Mouse (Mus musculus) liver, embryonic 15.5 days (tissue): ENCODE data around the gene Mcmbp. TPM values are rescaled to one million over a fixed set of nuclear protein-coding genes. Genes with fewer than 3 reads are reported as not detected.
"Not testable (repeated sequence)": the region's sequence is repeated elsewhere in the genome, so short reads cannot be mapped to it uniquely, and the experiment has no call there.

Experiments
- ATAC-seq: fragments of 200-750 bp; cut with Nextera tagmentation; 2 replicates; pipeline ENCODE4 v1.8.0; 2017; ENCODE audit warnings: moderate number of reproducible peaks, mild to moderate bottlenecking, moderate library complexity; ENCODE audit not compliant: insufficient read depth
- H3K27ac ChIP-seq: fragments of 300-500 bp; sonication (generic); replicated peaks from 2 replicates; pipeline ENCODE4 v1.5.1; 2015; ENCODE audit warnings: mild to moderate bottlenecking, inconsistent platforms
- H3K27me3 ChIP-seq: fragments of 300-500 bp; sonication (generic); 2 replicates; pipeline ENCODE4 v1.6.1; 2015; ENCODE audit warnings: mild to moderate bottlenecking, inconsistent platforms
- H3K36me3 ChIP-seq: fragments of 300-500 bp; sonication (generic); replicated peaks from 2 replicates; pipeline ENCODE4 v1.6.1; 2015; ENCODE audit warnings: moderate library complexity, mild to moderate bottlenecking, inconsistent platforms
- H3K4me1 ChIP-seq: fragments of 300-500 bp; sonication (generic); replicated peaks from 2 replicates; pipeline ENCODE4 v1.6.1; 2015; ENCODE audit warnings: inconsistent platforms
- H3K4me2 ChIP-seq: fragments of 300-500 bp; sonication (generic); 2 replicates; pipeline ENCODE4 v1.6.1; 2015; ENCODE audit warnings: moderate library complexity, mild to moderate bottlenecking, inconsistent platforms
- H3K4me3 ChIP-seq: fragments of 300-500 bp; sonication (generic); replicated peaks from 2 replicates; pipeline ENCODE4 v1.5.1; 2015; ENCODE audit warnings: mild to moderate bottlenecking, inconsistent platforms
- H3K9ac ChIP-seq: fragments of 300-500 bp; sonication (generic); 2 replicates; pipeline ENCODE4 v1.6.1; 2015; ENCODE audit warnings: moderate library complexity, mild to moderate bottlenecking, inconsistent platforms
- H3K9me3 ChIP-seq: fragments of 300-500 bp; sonication (generic); replicated peaks from 2 replicates; pipeline ENCODE4 v1.6.1; 2016; ENCODE audit warnings: inconsistent platforms
- WGBS: fragments of 180-500 bp; shearing (Covaris S2); methylation state at CpG from one replicate; pipeline ENCODE4 v1.1.7; 2015; ENCODE audit warnings: mixed read lengths; ENCODE audit not compliant: insufficient replicate concordance; 5-methylcytosine and 5-hydroxymethylcytosine counted together
- polyA plus RNA-seq: library from polyadenylated mRNA; unstranded; fragments of >200 nt; fragmentation: Nextera tagmentation; extraction: Ambion mirVana; gene quantifications from 2 replicates; pipeline ENCODE4 v1.2.1, GENCODE M21; 2015

The Mcmbp gene
- polyA plus RNA-seq, 1 experiment from 2014 or later, result 19.0 TPM

DNA sequence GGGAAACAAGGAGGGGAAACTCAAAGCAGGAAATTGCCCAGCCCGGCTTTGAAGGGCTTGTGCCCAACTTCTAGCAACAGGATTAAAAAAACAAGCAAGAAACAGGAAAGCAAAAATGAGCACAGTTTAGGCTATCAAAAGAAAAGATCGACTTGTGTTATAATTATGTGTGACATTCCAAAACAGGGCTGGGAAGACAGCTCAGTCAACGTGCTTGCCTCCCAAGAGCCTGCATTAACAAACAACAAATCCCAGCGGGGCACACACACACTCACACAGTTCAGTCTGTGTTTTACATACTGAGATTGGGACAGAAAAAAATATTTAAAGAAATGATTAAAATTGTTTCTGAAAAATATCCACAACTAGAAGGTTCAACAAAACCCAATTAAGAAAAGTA lies 22.3 kb downstream of the Mcmbp start:
- Histone ChIP-seq H3K4me1 (no peaks in the 10 kb centered on the region), H3K27me3 (no peaks in the 10 kb centered on the region), H3K4me2 (no peak overlapping the region), H3K27ac (no peak overlapping the region), H3K4me3 (no peak overlapping the region), H3K9ac (no peak overlapping the region), H3K9me3 (no peaks in the 10 kb centered on the region), H3K36me3 (peaks cover 89% of the 10 kb centered on the region)
- no peak for ATAC-seq
- WGBS, result 70% methylated on average over 4 of the region's 4 CpGs

DNA sequence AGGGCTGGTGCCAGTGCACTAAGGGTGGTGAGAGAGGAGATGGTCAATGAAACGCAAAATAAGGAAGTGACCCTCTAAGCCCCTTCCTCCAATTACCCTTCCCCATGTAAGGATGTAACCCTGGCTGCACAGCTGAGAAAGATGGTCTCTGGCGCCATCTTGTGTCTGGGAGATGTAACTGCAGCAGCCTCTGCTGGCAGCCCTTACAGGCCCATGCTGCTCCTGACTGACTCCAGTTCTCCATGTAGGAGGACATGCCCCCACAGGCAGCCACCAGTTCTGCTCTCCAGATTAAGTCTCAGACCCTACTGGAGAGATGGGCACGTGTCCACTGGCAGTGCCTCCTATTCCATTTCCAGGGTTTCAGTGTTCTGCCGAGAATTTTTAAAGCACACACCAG lies 34.6 kb downstream of the Mcmbp start:
- Histone ChIP-seq H3K9ac (no peak overlapping the region), H3K36me3 (peaks cover 94% of the 10 kb centered on the region), H3K4me3 (no peak overlapping the region), H3K27me3 (no peaks in the 10 kb centered on the region), H3K9me3 (no peaks in the 10 kb centered on the region), H3K4me1 (no peaks in the 10 kb centered on the region), H3K27ac (no peak overlapping the region), H3K4me2 (no peak overlapping the region)
- WGBS, result 24% methylated on average over 4 of the region's 4 CpGs
- ATAC-seq, result peak; percentile 60; the same call in 1 of the 2 replicates

DNA sequence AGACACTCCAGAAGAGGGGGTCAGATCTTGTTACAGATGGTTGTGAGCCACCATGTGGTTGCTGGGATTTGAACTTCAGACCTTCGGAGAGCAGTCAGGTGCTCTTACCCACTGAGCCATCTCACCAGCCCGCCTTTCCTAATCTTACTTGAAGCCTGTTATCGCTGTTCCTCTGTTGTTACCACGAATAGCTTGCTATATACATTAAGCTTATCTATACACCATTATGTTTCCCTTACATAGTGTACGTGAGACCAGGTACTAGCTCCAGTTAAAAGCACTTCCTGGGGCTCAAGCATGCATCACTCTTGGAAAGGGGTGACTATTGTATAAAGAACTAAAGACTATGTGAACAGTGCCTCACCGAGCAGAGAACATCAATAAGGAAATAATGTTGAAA lies 40.3 kb downstream of the Mcmbp start:
- H3K27ac ChIP-seq, H3K4me2 ChIP-seq, H3K9me3 ChIP-seq, H3K4me3 ChIP-seq, H3K27me3 ChIP-seq, H3K4me1 ChIP-seq, H3K9ac ChIP-seq: not testable (repeated sequence)
- peak; percentile 58; the same call in 1 of the 2 replicates for ATAC-seq
- WGBS, result 46% methylated on average over 6 of the region's 6 CpGs
- peaks cover 79% of the 10 kb centered on the region for H3K36me3 ChIP-seq

DNA sequence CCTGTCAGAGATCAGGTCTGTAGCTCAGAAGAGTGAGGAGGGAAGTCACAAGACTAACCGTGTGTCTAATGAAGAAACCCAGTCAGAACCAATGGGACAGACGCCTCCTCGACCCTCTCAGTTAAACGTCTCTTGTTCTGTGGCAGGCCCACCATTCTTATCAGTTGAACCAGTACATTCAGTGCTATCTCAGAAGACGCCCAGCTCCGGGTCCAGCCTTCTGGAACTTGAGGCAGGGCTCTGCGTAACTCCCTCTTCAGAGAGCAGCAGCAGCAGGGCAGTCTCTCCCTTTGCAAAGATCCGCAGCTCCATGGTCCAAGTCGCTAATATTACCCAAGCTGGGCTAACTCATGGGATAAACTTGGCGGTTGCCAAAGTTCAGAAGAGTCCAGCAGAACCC lies 45.4 kb downstream of the Mcmbp start:
- ATAC-seq, result peak; percentile 59
- H3K36me3 ChIP-seq, result peaks cover 53% of the 10 kb centered on the region
- H3K9ac ChIP-seq, result no peak overlapping the region
- no peaks in the 10 kb centered on the region for H3K9me3 ChIP-seq
- H3K4me3 ChIP-seq, result no peak overlapping the region
- no peak overlapping the region for H3K27ac ChIP-seq
- H3K4me2 ChIP-seq, result no peak overlapping the region
- H3K4me1 ChIP-seq, result peaks cover 14% of the 10 kb centered on the region
- 28% methylated on average over 10 of the region's 10 CpGs for WGBS
- no peaks in the 10 kb centered on the region for H3K27me3 ChIP-seq

DNA sequence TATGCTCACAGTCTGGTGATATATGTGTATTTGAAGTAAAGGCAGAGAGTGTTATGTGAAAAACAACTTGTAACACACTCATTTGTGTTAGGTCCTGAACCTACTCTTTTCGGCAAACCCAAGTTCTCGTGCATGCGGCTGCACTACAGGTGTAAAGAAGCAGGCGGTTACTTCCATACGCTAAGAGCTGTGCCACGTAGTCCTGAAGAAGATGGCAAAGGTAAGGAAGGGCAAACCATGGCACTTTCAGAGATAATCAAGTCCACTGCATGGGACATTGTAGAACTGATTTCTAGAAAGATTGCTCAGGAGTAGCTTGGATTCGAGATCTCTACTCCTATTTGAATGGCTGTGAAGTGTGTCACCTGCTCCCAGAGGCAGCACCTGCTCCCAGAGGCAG lies 48.1 kb downstream of the Mcmbp start:
- H3K4me2 ChIP-seq, result no peak overlapping the region
- H3K4me1 ChIP-seq, result peaks cover 26% of the 10 kb centered on the region
- H3K4me3 ChIP-seq, result no peak overlapping the region
- 84% methylated on average over 7 of the region's 7 CpGs for WGBS
- no peak for ATAC-seq
- H3K9me3 ChIP-seq, result no peaks in the 10 kb centered on the region
- no peak overlapping the region for H3K9ac ChIP-seq
- no peak overlapping the region for H3K27ac ChIP-seq
- peaks cover 11% of the 10 kb centered on the region; the same call in 1 of the 2 replicates for H3K27me3 ChIP-seq
- H3K36me3 ChIP-seq, result peaks cover 37% of the 10 kb centered on the region

DNA sequence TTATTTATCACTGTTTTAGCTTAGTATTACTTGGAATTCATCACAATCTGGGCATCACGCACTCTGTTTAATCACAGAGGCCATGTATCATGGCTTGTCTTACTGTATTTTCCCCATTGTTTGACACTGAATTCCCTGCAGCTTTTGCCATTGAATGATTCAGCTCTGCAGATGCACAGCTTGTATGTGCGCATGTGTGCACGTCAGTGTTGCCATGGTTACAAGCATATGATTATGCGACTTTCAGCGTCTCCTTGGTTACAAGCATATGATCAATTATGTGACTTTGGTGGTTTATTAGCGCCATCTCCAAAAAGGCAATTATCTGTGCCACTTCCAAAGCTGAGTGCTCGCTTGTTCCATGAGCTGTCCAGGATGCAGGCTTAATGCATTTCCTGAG lies 49.5 kb downstream of the Mcmbp start:
- WGBS, result 71% methylated on average over 7 of the region's 7 CpGs
- Histone ChIP-seq H3K4me3 (no peak overlapping the region), H3K36me3 (peaks cover 33% of the 10 kb centered on the region), H3K27me3 (peaks cover 11% of the 10 kb centered on the region; the same call in 1 of the 2 replicates), H3K4me1 (peaks cover 26% of the 10 kb centered on the region), H3K27ac (no peak overlapping the region), H3K4me2 (no peak overlapping the region), H3K9me3 (no peaks in the 10 kb centered on the region), H3K9ac (no peak overlapping the region)
- ATAC-seq, result no peak

DNA sequence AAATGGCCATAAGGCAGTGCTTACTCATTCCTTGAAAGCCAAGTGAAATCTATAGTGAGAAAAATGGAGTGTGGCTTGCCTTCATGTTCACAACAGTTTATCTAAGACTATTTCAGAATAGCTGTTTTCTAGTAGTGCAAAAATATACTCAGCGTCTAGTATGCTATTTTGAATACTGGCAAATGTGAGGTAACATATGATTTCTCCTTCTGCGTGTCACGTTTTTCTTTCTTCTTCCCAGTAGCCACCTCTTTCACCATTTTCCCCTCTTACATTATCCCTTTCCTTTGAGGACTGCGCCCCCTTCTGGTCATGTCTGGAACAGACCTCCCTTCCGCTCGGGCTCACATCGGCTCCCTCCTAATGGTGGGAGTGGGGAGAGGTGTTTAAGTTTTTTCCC lies 50.2 kb downstream of the Mcmbp start:
- peaks cover 33% of the 10 kb centered on the region for H3K36me3 ChIP-seq
- H3K9ac ChIP-seq, result no peak overlapping the region
- 4% methylated on average over 7 of the region's 7 CpGs for WGBS
- H3K27me3 ChIP-seq, result peaks cover 11% of the 10 kb centered on the region; the same call in 1 of the 2 replicates
- no peak for ATAC-seq
- peaks cover 23% of the 10 kb centered on the region for H3K4me1 ChIP-seq
- H3K4me2 ChIP-seq, result no peak overlapping the region
- H3K9me3 ChIP-seq, result no peaks in the 10 kb centered on the region
- no peak overlapping the region for H3K27ac ChIP-seq
- H3K4me3 ChIP-seq, result no peak overlapping the region

DNA sequence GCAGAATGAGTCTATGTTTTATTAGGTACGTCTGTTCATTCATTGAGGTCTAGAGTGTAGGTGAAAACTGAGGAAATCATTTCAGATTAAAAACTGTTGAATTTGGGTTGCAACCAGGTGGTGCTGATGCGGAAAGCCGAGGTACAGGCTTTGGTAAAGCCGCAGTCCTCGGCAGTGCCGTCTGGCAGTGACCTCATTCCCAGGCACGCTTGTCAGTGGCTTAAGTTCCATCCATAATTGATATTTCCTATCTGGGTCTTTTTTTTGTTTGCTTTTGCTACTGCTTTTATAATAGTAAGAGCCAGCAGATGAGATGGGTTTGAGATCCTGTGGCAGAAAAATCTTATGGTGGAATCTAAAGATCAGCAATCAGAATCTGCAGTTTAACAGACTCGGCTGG lies 50.9 kb downstream of the Mcmbp start:
- no peak overlapping the region for H3K27ac ChIP-seq
- H3K9ac ChIP-seq, result no peak overlapping the region
- H3K9me3 ChIP-seq, result no peaks in the 10 kb centered on the region
- H3K4me3 ChIP-seq, result no peak overlapping the region
- WGBS, result 77% methylated on average over 8 of the region's 8 CpGs
- peaks cover 11% of the 10 kb centered on the region; the same call in 1 of the 2 replicates for H3K27me3 ChIP-seq
- peaks cover 17% of the 10 kb centered on the region for H3K4me1 ChIP-seq
- H3K4me2 ChIP-seq, result no peak overlapping the region
- peaks cover 28% of the 10 kb centered on the region for H3K36me3 ChIP-seq
- no peak for ATAC-seq

DNA sequence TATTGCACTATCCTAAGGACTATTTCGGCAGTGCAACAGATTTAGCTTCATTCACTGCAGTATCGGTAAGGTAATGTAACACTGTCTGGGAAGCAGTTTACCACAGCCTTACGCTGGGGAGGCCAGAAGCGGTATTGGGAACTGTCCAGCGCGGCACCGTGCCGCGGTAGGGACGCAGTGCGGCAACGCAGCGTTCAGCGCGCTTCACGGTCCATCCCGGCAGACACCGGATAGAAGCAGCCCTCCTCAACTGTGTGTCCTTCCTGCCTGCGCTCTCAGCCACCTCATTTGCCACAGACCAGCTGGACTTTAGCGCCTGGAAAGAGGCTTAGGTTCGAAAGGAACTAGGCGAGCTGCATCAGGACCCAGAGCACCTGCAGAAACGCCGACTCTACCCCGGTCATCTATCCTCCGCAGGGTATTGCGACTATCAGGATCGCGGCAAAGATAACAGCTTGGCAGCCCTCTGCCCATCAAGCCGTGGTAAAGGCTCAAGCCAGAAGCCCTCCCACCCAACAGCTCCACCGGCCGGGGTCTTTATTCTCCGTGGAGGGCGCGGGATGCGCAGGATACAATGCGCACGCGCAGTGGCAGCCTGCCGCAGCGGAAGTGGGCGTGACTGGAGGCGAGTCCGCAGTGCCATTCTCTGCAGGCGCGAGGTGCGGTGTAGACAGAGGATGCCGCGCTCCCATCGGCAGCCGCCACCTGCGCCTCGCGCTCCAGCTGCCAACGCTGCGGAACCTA lies 52.3 kb downstream of the Mcmbp start:
- 57% methylated on average over 56 of the region's 56 CpGs for WGBS
- ATAC-seq, result peak; percentile 68
- H3K4me3 ChIP-seq, result peak overlapping the region; percentile 60
- peaks cover 17% of the 10 kb centered on the region for H3K4me1 ChIP-seq
- H3K4me2 ChIP-seq, result peak overlapping the region; percentile 73
- peaks cover 11% of the 10 kb centered on the region; the same call in 1 of the 2 replicates for H3K27me3 ChIP-seq
- no peak overlapping the region for H3K27ac ChIP-seq
- no peak overlapping the region for H3K9ac ChIP-seq
- peaks cover 27% of the 10 kb centered on the region for H3K36me3 ChIP-seq
- H3K9me3 ChIP-seq, result no peaks in the 10 kb centered on the region

DNA sequence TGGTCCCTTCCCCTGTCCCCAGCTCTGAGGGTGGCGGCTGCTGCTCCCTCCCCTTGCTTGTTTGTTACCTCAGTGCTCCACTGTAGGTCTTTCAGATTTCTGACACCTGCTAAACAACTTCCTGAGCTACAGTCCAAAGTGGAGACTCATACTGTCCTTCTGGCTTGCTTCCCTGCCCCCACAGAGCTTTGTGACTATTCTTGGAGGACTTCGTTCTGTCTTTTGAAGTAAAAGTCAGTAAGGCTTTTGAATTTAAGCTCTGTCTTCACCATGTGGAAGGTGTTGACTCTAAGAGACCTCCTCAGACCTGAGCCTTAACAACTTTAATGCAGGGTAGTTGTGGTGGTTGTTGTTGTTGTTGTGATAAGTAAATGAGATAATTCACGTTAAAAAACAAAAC lies 61.7 kb downstream of the Mcmbp start:
- ATAC-seq, result no peak
- H3K9me3 ChIP-seq, result no peaks in the 10 kb centered on the region
- H3K4me2 ChIP-seq, result no peak overlapping the region
- 62% methylated on average over 3 of the region's 3 CpGs for WGBS
- no peak overlapping the region for H3K4me3 ChIP-seq
- no peak overlapping the region for H3K9ac ChIP-seq
- H3K36me3 ChIP-seq, result peaks cover 14% of the 10 kb centered on the region
- H3K4me1 ChIP-seq, result peaks cover 2% of the 10 kb centered on the region
- no peaks in the 10 kb centered on the region for H3K27me3 ChIP-seq
- no peak overlapping the region for H3K27ac ChIP-seq

DNA sequence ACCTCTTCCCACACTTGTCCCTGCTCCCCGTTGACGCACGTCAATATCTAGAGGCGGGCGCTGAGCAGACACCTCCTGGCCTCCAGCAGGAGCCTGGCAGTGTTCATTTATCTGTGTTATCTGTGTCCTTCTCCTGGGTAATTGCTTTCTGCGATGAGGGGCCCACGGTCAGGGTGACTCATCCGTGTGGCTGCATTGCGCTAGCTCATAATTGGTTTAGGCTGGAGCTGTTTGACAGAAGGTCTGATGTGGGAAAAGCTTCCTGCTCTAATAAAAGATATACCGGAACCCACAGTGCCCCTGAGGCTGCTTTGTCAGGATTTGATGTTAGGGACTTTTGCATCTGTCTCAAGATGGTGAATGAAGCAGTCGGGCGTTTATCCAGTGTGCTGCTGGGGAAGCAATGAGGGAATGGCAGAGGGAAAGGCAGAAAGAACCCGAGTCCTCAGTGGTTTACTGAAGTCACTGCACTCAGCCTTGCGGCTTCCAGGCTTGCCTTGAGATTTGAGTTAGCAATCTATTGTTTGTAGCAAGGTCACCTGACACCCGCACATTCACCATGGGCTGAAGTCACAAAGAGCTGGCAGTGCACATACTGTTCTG lies 67.8 kb downstream of the Mcmbp start:
- Histone ChIP-seq H3K9ac (peak overlapping the region; percentile 30; the same call in 1 of the 2 replicates), H3K4me1 (peaks cover 42% of the 10 kb centered on the region), H3K4me2 (peak overlapping the region; percentile 71), H3K9me3 (no peaks in the 10 kb centered on the region), H3K27ac (peak overlapping the region; percentile 88), H3K27me3 (no peaks in the 10 kb centered on the region), H3K36me3 (peaks cover 19% of the 10 kb centered on the region), H3K4me3 (peak overlapping the region; percentile 30)
- 8% methylated on average over 15 of the region's 15 CpGs for WGBS
- ATAC-seq, result peak; percentile 94
